Mouse (Mus musculus) intestine, embryonic 16.5 days (tissue): ENCODE measurements around the gene Pmfbp1. TPM values are rescaled to one million over a fixed set of nuclear protein-coding genes. Genes with fewer than 3 reads are reported as not detected.

Source experiments
- ATAC-seq: fragments of 200-750 bp; cut with Nextera tagmentation; 2 replicates; pipeline ENCODE4 v1.8.0; 2017; ENCODE audit warnings: moderate TSS enrichment, moderate library complexity
- H3K27ac ChIP-seq: fragments of 300-500 bp; sonication (generic); 2 replicates; pipeline ENCODE4 v1.5.1; 2014; ENCODE audit warnings: mild to moderate bottlenecking, low read length
- H3K27me3 ChIP-seq: fragments of 300-500 bp; sonication (generic); replicated peaks from 2 replicates; pipeline ENCODE4 v1.6.1; 2014; ENCODE audit warnings: low read length, control low read depth, mixed read lengths; ENCODE audit not compliant: control insufficient read depth, insufficient read depth
- H3K36me3 ChIP-seq: fragments of 300-500 bp; sonication (generic); 2 replicates; pipeline ENCODE4 v1.6.1; 2014; ENCODE audit warnings: low read length, control low read depth; ENCODE audit not compliant: control insufficient read depth, insufficient read depth
- H3K4me1 ChIP-seq: fragments of 300-500 bp; sonication (generic); 2 replicates; pipeline ENCODE4 v1.6.1; 2014; ENCODE audit warnings: low read length, control low read depth, mixed read lengths; ENCODE audit not compliant: control insufficient read depth, insufficient read depth
- H3K4me2 ChIP-seq: fragments of 300-500 bp; sonication (generic); 2 replicates; pipeline ENCODE4 v1.6.1; 2014; ENCODE audit warnings: low read depth, low read length, control low read depth
- H3K4me3 ChIP-seq: fragments of 300-500 bp; sonication (generic); 2 replicates; pipeline ENCODE4 v1.5.1; 2014; ENCODE audit warnings: mild to moderate bottlenecking, low read length
- H3K9ac ChIP-seq: fragments of 300-500 bp; sonication (generic); 2 replicates; pipeline ENCODE4 v1.6.1; 2014; ENCODE audit warnings: low read depth, low read length
- H3K9me3 ChIP-seq: fragments of 300-500 bp; sonication (generic); 2 replicates; pipeline ENCODE4 v1.6.1; 2016; ENCODE audit warnings: low read length, control low read depth; ENCODE audit not compliant: control insufficient read depth
- WGBS: fragments of 180-500 bp; shearing (Covaris S2); extraction: QIAGEN DNeasy Blood & Tissue Kit; methylation state at CpG from one replicate; pipeline ENCODE4 v1.1.7; 2014; 5-methylcytosine and 5-hydroxymethylcytosine counted together
- polyA plus RNA-seq: library from polyadenylated mRNA; unstranded; fragments of >200 nt; fragmentation: Nextera tagmentation; extraction: Ambion mirVana; gene quantifications from 2 replicates; pipeline ENCODE4 v1.2.1, GENCODE M21; 2015

Pmfbp1 gene
- polyA plus RNA-seq, 1 experiment from 2014 or later, result not detected

DNA sequence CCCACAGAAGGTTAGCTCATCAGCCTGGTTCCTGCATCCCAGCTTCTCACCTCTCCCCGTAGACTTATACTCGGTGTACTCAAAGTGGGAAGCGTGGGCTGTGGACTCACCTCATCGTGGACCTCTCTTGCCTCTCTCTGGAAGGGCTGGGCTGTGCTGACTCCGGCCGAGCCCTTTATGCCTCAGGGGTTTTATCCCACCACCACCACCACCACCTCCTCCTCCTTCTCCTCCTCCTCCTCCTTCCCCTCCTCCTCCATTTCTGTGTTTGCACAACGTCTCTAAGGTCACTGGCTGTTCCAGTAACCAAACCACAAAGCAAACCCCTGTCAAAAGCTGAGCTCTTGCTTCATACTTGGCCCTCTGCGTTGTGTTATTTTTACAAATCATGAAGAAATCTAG is 85.1 kb downstream of the Pmfbp1 start, which contains the start of gene Hp:
Hp (minus strand) TSS at position 273 of the 402 bp plus-strand sequence.
- H3K4me1 ChIP-seq, result no peaks in the 10 kb centered on the region
- no peak for ATAC-seq
- no peak within 1 kb of the TSS for H3K27ac ChIP-seq
- H3K4me2 ChIP-seq, result no peak within 1 kb of the TSS
- 59% methylated on average over 8 of the region's 8 CpGs for WGBS
- no peaks in the 10 kb centered on the region for H3K36me3 ChIP-seq
- no peak within 1 kb of the TSS for H3K9ac ChIP-seq
- H3K9me3 ChIP-seq, result no peaks in the 10 kb centered on the region
- no peak within 1 kb of the TSS for H3K4me3 ChIP-seq
- H3K27me3 ChIP-seq, result no peaks in the 10 kb centered on the region

DNA sequence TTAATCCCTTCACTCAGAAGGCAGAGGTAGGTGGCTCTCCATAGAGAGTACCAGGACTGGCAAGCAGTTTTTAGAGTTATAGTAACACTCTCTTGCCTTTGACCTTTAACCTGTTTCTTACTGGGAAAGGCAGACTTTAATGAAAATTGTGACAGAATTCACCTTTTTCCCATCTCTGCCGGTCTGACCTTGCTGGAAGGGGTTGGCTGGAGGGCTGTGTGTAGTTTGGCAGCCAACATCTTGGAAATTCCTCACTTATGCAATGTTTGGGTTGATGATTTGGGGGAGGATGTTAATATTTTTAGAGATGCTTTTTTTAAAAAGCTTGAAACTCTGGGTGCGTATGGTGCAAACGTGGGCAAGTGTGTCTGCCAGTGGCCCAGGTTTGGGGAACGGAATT is 90.5 kb downstream of the Pmfbp1 start:
- no peaks in the 10 kb centered on the region for H3K4me1 ChIP-seq
- no peak overlapping the region for H3K4me2 ChIP-seq
- no peak for ATAC-seq
- H3K36me3 ChIP-seq, result no peaks in the 10 kb centered on the region
- H3K27me3 ChIP-seq, result no peaks in the 10 kb centered on the region
- H3K9me3 ChIP-seq, result no peaks in the 10 kb centered on the region
- H3K9ac ChIP-seq, result no peak overlapping the region
- no peak overlapping the region for H3K4me3 ChIP-seq
- no peak overlapping the region for H3K27ac ChIP-seq
- WGBS, result 86% methylated on average over 4 of the region's 4 CpGs

- no peak for ATAC-seq
- H3K36me3 ChIP-seq, result no peaks in the 10 kb centered on the region
- no peak overlapping the region for H3K4me3 ChIP-seq
- H3K4me1 ChIP-seq, result no peaks in the 10 kb centered on the region
- WGBS, result 71% methylated on average over 3 of the region's 3 CpGs
- no peaks in the 10 kb centered on the region for H3K27me3 ChIP-seq
- H3K4me2 ChIP-seq, result no peak overlapping the region
- no peak overlapping the region for H3K9ac ChIP-seq
- H3K27ac ChIP-seq, result no peak overlapping the region
- H3K9me3 ChIP-seq, result no peaks in the 10 kb centered on the region
These were observed 91.0 kb downstream of the Pmfbp1 start for GRCm38 (mm10) chr8:109584830-109585229.

- ATAC-seq, result no peak
- Histone ChIP-seq H3K4me2 (no peak overlapping the region), H3K4me3 (no peak overlapping the region), H3K9me3 (no peaks in the 10 kb centered on the region), H3K36me3 (no peaks in the 10 kb centered on the region), H3K4me1 (no peaks in the 10 kb centered on the region), H3K9ac (no peak overlapping the region), H3K27ac (no peak overlapping the region), H3K27me3 (no peaks in the 10 kb centered on the region)
These were observed 91.8 kb downstream of the Pmfbp1 start for GRCm38 (mm10) chr8:109585652-109586051.

DNA sequence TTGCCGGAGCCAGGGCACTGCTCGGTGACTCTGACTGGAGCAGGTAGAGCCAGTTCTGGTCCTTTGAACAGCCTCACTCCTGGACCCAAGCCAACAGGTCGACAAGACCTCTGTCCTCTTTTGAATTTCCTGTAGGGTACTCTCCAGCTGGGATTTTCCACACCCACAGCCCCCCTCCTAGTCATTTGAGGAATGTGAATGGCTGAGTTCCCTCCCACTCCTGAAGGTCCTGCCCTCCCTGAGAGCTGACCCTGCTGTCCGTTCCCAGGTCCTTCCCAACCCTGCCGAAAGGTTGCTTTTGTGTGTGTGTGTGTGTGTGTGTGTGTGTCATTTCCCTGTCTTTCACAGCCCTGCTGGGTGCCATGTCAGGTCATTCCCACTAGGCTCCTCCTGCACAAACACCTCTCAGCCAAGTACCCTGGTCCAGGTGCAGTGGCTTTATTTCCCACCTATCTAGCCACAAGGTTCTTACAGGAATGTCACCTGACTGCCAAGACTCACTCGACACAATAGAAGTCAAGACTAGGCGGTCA is 93.2 kb downstream of the Pmfbp1 start:
- peak; percentile 71 for ATAC-seq
- no peak overlapping the region for H3K4me2 ChIP-seq
- no peaks in the 10 kb centered on the region for H3K36me3 ChIP-seq
- no peak overlapping the region for H3K4me3 ChIP-seq
- H3K9me3 ChIP-seq, result no peaks in the 10 kb centered on the region
- 43% methylated on average over 7 of the region's 7 CpGs for WGBS
- H3K9ac ChIP-seq, result no peak overlapping the region
- no peaks in the 10 kb centered on the region for H3K4me1 ChIP-seq
- no peak overlapping the region for H3K27ac ChIP-seq
- no peaks in the 10 kb centered on the region for H3K27me3 ChIP-seq

DNA sequence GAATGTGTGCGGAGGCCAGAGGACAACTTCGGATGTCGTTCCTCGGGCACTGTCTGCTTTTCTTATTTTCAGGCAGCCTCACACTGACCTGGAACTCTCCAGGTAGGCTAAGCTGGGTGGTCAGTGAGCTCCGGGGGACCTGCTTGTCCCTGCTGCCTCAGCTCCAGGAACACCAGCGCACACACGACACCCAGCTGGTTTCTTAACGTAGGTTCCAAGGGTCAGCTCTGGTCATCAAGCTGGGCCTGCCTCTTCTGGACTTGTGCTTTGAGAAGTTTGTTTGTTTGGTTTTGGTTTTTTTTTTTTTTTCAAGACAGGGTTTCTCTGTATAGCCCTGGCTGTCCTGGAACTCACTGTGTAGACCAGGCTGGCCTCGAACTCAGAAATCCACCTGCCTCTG is 97.1 kb downstream of the Pmfbp1 start:
- Histone ChIP-seq H3K4me1 (no peaks in the 10 kb centered on the region), H3K4me3 (no peak overlapping the region), H3K36me3 (no peaks in the 10 kb centered on the region; the same call in none of the 2 replicates), H3K27me3 (no peaks in the 10 kb centered on the region), H3K4me2 (no peak overlapping the region), H3K9me3 (no peaks in the 10 kb centered on the region), H3K9ac (no peak overlapping the region), H3K27ac (no peak overlapping the region)
- WGBS, result 90% methylated on average over 9 of the region's 9 CpGs
- ATAC-seq, result no peak

DNA sequence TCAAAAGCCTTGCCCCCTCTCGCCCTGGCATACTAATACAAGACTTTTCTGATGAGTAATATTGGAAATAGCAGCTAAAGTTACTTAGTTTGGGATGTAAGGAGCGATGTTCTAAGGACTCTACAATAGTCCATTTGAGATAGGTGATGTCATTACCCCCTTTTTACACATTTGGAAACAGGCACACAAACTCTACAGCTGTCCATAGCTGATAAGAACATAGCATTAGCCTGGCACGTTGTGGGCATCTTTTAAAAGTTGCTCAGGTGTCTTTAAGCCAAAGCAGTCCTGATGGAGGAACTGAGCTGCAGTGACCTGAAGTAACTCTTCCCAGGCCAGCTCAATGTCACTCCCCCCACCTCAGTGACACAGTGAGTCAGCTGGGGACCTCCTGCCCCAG is 97.5 kb downstream of the Pmfbp1 start:
- Histone ChIP-seq H3K36me3 (no peaks in the 10 kb centered on the region; the same call in none of the 2 replicates), H3K9ac (no peak overlapping the region), H3K4me2 (no peak overlapping the region), H3K27me3 (no peaks in the 10 kb centered on the region), H3K27ac (no peak overlapping the region), H3K9me3 (no peaks in the 10 kb centered on the region), H3K4me1 (no peaks in the 10 kb centered on the region), H3K4me3 (no peak overlapping the region)
- ATAC-seq, result no peak
- WGBS, result 86% methylated on average over 3 of the region's 3 CpGs

DNA sequence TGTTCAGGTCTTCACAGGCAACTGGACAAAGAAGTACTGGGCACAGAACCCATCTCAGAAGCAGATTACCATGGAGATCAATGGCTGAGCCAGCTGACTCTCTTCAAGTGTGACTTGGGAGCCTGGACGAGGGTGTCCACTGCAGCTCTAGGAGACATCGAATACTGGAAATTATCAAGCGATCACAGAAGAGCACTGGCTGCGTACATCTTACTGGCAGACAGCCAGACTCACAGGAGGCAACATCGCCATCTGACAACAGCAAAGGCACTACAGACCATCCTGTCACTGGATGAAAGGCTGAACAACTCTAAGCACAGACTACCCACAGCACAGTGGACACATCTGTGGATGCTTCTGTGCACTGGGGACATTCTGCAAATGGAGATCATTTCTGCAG is 98.3 kb downstream of the Pmfbp1 start:
- Histone ChIP-seq H3K4me1 (no peaks in the 10 kb centered on the region), H3K36me3 (no peaks in the 10 kb centered on the region; the same call in none of the 2 replicates), H3K9ac (no peak overlapping the region), H3K4me2 (no peak overlapping the region), H3K9me3 (no peaks in the 10 kb centered on the region), H3K4me3 (no peak overlapping the region), H3K27me3 (no peaks in the 10 kb centered on the region), H3K27ac (no peak overlapping the region)
- ATAC-seq, result no peak
- 83% methylated on average over 5 of the region's 5 CpGs for WGBS
